Mouse (Mus musculus): Measurements from ENCODE around the gene Gm44596.
"Not testable (repeated sequence)": the region's sequence is repeated elsewhere in the genome, so short reads cannot be mapped to it uniquely, and the experiment has no call there.

The Gm44596 gene

DNA sequence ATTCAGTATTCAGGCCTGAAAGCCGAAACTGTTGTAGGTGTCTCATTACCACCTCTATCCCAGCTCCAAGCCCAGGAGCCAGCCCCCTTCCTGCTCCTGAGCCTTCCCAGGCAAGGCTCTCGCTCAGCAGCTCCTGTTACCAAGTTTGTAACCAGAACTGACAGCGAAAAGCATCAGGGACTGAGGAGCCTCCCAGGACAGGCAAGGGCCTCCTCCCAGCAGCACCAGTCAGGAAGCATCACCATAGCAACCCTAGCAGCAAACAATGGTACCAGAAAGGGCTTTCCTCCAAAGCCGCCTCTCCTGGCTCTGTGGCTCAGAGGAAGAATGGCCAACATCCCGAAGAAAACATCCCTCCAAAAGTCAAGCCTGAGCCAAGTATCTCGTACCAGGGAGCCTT, at the start of gene Gm44596, which contains the start of gene Tex52:
Gene Gm44596, plus strand, starts transcription at position 312 of the 400 bp plus-strand sequence.
Gene Tex52, plus strand, starts transcription at position 265 of the 400 bp plus-strand sequence.
- peak; percentile 58 for DNase-seq

GRCm38 (mm10) chr6:128334397-128335124, 40.7 kb upstream of the Gm44596 start:
- peak; percentile 88 for DNase-seq

GRCm38 (mm10) chr6:128337467-128337866, 37.8 kb upstream of the Gm44596 start:
- DNase-seq, result no peak

DNA sequence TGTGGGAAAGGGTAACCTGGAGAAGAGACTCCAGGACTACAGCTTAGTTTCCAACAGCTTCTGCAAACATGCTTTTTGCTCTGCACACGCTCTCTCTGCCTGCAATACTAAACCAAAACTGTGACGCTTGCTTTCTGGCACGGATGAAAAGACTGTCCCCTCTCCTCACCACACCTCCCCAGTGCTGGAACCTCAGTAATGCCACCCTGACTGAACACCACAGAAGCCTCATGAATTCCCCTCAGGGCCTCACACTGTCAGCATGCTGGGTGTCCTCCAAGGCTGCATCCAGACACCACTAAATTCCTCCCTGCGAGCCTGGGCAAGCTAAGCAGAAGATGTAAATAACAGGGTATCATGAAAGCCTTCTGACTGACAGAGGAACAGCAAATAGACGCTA, 36.4 kb upstream of the Gm44596 start:
- DNase-seq, result peak; percentile 31

DNA sequence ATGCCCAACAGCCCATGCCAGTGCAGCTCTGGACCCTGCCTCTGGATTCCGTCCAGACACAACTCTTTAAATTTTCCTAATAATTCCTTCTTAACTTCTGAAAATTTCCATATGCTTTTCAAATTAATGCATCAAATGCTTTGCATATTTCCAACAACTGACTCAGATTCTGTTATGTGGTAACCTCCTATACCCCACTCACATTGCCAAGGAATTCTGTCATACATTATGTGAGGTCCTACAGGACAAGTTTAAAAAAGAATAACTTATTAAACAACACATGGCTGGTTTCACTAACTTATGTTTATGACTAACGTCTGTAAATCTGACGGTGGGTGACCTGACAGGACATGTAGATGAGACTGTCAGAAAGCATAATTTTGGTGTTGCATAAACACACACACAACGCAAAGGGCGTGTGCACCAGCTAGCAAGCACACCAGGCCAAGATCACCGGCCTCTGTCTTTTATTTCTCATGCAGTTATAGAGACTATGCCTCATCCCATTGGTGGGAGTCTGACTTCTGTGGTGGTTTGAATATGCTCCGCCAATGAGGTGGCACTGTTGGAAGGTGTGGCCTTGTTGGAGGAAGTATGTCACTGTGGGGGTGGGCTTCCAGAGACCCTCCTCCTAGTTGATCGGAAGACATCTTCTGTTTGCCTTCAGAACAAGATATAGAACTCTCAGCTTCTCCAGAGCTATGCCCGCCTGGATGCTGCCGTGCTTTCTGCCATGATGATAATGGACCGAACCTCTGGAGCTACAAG, 33.2 kb upstream of the Gm44596 start:
- no peak for DNase-seq

DNA sequence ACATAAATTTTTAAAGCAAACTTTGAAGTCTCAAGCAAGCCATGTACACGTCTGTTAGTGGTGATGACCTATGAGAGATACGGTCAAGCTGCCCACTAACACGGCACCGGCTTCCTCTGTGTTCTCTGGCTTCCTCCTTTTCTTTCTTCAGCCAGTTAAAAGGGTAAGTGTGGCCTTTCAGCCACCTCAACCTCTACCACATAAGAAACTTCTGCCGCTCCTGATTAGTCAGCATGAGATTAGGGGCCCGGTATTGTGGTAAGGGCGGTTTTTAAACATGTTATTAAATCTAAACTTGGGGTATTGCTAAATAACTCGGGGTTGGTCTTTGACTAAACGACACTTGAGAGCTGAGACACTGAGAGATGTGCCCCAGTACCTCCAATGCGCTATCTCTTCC, 29.7 kb upstream of the Gm44596 start:
- no peak for DNase-seq

DNA sequence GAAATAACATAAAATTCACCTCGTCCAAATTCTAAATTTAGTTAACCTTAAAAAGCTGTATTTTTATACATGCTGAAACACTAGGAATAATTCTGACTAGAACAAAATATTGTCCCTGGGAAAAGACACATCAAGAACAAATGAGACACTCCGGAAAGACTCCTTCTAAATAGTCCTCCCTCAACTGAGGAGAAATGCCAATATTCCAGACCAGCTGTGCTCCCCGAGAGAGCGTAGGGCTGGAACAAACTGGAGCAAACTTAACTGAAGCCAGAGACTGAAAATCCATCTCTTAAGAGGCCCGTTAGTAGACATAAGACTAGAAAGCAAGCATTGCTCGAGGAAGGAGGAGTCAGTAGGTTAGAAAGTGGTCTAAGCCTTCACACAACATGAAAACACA, 28.5 kb upstream of the Gm44596 start:
- DNase-seq, result no peak

DNA sequence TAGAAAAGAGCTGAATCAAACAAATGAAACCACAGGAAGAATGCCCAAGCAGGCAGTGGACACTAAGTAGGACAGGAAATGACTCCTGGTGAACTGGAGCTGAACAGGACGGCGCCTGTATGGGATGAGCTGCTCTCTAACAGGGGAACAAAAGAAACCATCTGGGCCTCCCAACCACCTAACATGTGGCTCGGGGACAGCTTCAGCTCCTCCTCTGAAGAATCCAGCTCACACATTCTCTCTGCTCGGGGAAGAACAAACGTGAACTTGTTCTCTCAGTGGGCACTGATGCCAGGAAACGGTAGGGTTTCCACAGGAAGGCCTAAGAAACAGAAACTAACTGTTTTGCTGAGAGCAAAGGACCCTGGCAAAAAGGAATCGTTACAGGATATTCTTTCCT, 25.6 kb upstream of the Gm44596 start:
- DNase-seq, result peak; percentile 94

DNA sequence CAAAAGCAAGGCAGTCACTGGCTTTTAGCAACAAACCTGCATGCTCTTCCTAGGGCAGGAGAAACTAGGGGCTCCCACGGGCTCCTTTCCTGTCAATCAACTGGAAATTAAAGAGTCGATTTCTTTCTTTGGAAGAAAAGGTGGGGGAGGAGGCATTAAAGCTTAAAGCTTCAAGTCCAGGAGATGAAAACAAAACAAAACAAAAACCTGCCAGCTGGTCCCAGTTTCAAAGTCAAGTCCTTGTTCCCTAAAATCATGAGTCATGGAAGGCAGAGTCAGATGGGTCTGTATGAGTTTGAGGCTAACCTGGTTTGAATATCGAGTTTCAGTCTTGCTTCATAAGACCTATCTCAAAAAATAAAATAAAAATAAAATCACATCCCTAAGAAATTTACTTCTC, 21.2 kb upstream of the Gm44596 start:
- no peak for DNase-seq

GRCm38 (mm10) chr6:128355201-128355681, 20.1 kb upstream of the Gm44596 start:
- no peak for DNase-seq

- peak; percentile 98 for DNase-seq
These were observed 19.4 kb upstream of the Gm44596 start, which contains the start of gene Tulp3 for GRCm38 (mm10) chr6:128355726-128356416. Gene Tulp3, minus strand, starts transcription at chr6:128355851.

- peak; percentile 77 for DNase-seq
These were observed 16.3 kb upstream of the Gm44596 start for GRCm38 (mm10) chr6:128358999-128359398.

GRCm38 (mm10) chr6:128361901-128362300, 13.4 kb upstream of the Gm44596 start:
- DNase-seq, result no peak

DNA sequence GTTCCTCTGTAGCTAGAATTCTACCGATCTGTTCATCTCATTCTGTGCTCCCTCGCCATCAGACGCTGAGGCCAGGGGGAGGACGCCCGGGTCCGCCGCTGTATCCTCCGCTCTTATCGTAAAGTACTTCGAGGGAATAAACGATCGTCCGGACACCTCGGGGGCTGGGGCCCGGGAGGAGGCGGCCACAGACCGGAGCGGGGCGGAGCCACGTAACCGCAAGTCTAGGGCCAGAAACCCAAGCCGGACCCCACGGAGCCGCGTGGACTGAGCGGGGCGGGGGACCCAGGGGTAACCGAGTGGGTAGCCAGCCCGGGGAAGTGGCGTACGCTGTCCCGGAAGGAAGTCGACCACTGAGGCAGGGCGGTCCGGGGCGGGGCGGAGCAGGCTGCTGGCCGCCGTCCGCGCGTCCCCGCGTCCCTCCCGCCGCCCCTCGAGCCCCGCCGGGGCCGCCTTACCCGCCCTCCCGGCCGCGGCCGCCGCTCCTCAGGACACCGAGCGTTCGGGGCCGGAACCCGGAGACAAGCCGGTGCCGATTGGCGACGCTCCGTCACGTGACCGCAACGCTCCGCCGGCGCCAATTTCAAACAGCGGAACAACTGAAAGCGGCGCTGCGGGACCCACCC, 12.8 kb upstream of the Gm44596 start, which contains the start of the genes Rhno1 and Foxm1:
Gene Rhno1, minus strand, starts transcription at position 531 of the 626 bp plus-strand sequence.
Gene Foxm1, plus strand, starts transcription at position 587 of the 626 bp plus-strand sequence.
- DNase-seq, result peak; percentile 91

GRCm38 (mm10) chr6:128363007-128363825, 12.1 kb upstream of the Gm44596 start:
- peak; percentile 57 for DNase-seq

GRCm38 (mm10) chr6:128364721-128365120, 10.6 kb upstream of the Gm44596 start:
- no peak for DNase-seq

DNA sequence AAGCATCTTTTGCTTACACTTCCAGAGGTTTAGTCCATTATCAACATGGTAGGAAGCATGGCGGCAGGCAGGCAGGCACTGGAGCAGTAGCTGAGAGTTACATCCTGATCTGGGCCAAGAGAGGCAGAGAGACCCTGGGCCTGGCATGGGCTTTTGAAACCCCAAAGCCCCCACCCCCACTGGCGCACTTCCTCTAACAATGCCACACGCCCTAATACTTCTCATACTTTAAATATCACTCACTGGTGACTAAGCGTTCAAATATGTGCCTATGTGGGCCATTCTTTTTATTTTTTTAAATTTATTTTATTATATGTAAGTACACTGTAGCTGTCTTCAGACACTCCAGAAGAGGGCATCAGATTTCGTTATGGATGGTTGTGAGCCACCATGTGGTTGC, 8.8 kb upstream of the Gm44596 start:
- DNase-seq, result no peak

GRCm38 (mm10) chr6:128370040-128370439, 5.3 kb upstream of the Gm44596 start:
- DNase-seq, result no peak

GRCm38 (mm10) chr6:128376371-128377085, 1.2 kb downstream of the Gm44596 start:
- DNase-seq, result no peak

DNA sequence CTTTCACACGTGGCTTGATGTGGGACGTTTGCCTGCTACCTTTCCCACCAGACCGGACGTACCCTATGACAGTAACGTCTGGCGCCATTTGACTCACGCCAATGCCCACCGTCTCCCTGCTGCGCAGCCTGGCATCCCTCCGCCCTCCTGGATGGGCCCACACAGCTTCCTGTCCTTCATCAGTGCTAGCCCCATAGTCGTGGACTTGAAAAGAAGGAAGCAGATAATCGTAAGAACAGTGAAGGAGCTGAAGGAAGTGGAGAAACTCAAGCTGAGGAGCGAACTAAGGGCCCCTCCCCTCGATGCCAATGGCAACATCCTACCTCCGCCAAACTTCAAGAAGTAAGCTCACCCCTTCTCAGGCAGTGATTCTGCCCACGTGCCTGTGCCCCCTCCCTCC, 4.3 kb downstream of the Gm44596 start:
- no peak for DNase-seq

DNA sequence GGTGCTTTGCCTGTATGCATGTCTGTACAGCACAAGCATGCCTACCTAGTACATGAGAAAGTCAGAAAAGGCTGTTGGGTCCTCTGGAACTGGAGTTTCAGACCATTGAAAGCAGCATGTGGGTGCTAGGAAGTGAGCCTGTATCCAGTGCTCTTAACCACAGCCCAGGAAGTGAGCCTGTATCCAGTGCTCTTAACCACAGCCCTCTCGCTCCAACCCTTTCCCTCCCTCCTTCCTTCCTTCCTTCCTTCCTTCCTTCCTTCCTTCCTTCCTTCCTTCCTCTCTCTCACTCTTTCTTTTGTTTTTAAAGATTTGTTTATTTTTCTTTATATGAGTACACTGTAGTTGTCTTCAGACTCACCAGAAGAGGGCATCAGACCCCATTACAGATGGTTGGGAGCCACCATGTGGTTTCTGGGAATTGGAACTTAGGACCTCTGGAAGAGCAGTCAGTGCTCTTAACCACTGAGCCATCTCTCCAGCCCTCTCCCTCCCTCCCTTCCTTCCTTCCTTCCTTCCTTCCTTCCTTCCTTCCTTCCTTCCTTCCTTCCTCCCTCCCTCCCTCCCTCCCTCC, 5.4 kb downstream of the Gm44596 start:
- not testable (repeated sequence) for DNase-seq
